Mouse (Mus musculus) B cell, adult 2 months (primary cell): ENCODE measurements around the gene AV320801.
"Not testable (repeated sequence)": the region's sequence is repeated elsewhere in the genome, so short reads cannot be mapped to it uniquely, and the experiment has no call there.

Experiments
- DNase-seq, 2 experiments: peaks; one replicate each; pipeline ENCODE4 v3.0.0; 2022

Gene AV320801

DNA sequence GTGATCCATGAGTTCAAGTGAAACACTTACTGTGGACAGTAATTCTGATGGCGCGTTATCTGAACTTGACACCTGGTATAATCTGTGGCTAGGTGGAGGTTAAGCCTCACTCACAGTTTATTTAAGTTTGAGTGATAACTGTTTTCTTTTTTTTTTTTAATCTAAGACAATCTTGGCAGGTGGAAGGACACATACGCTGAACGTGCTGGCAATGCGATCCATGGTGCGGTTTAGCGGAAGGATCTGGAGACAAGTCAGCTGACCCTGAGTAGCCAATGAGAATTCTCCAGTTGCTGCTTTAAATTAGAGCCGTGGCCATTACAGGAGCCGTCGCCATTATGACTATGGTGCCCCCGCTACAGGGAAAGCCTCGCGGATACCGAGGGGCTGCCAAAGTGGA is at the start of gene AV320801:
Gene AV320801 (plus strand): TSS at position 301 of the 400 bp plus-strand sequence.
- DNase-seq = not testable (repeated sequence)

DNA sequence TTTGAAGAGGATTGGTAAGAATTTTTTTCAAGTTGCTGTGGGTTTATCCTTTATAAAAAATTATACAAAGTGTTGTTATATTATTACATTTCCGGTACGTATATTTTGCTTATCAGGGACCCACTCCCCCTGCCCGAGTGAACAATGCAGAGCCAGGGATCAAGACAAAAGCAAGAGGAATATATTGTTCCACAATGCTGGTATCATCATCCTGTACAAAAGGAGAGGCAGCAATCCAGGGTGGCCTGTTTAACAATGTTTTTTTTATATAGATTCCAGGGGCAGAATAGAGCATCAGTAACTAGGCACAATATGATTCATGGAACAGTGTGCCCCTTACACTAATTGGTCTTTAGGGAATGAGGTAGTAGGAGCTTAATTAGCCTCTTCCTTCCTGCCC is 30.2 kb upstream of the AV320801 start:
- not testable (repeated sequence) for DNase-seq

DNA sequence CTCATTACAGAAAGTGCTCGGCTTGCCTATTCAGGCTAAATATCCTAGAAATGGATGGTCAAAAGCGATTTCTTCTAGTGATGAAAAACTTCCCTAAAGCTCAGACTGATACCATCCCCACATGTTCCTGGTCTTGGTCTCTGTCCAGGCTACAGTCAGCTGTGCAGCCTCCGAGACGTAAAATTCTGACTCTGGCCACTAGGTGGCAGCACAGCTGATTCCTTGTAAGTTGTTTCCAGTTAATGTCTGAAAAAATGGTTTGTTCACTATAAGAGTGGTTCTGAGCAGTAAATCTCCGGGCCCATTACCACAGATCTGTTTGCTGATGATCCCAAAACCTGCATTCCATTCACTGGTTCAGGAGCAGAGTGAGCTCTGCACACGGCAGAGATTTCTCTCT is 12.5 kb upstream of the AV320801 start:
- DNase-seq = not testable (repeated sequence)

DNA sequence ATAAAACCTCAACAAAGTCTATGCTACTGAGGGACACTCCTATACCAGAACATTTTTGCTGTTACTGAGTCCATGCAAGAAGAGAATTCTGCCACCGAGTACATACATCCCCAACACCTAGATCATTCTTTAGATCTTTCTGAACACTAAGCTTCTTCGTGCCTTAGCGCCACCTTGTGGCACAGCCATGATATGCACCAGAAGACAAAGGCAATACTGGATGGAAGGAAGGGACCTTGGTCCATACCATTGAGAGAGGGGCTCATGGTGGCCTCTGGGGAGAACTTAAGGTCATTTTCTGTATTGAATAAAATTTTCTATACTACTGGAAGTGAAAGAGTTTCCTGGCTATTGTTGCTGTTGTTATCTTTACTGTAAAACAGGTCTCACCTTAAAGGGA is 11.2 kb upstream of the AV320801 start:
- not testable (repeated sequence) for DNase-seq
